Mouse (Mus musculus): ENCODE data around the gene Accsl.

- TF ChIP-seq CTCF (IDR thresholded peaks at IDR 0.05; ENCODE audit: borderline replicate concordance, extremely low read depth, insufficient read depth, insufficient read length) (peak; percentile 84), POLR2A (IDR thresholded peaks at IDR 0.05; ENCODE audit: borderline replicate concordance, extremely low read depth, insufficient read depth, insufficient read length, poor library complexity, severe bottlenecking) (no peak)
These were observed 57.1 kb downstream of the Accsl start for GRCm38 (mm10) chr2:93811812-93812211.

Data from brain, embryonic 14.5 days (tissue).